In genomic region chr8:107505271-107505670, GRCm38 (mm10) we compare ENCODE assay signal across 12 mouse cellular contexts.
DNase-seq lines count a peak whose midpoint lies in the region; ATAC-seq lines count a peak whose summit lies in the region.
"Had no signal": no experiment of that assay in that cellular context is flagged by ENCODE, and none has a peak within 500 bp of the region (broad histone marks: within the 10 kb centered on the region; RNA-seq: fewer than 3 reads in every experiment).

No protein-coding gene starts in this region.

- no peaks in the 10 kb centered on the region for H3K9me3 ChIP-seq in lung, embryonic 15.5 days
- no peaks in the 10 kb centered on the region for H3K9me3 ChIP-seq in limb, embryonic 15.5 days
- H3K9me3 ChIP-seq: hindbrain, embryonic 15.5 days had no signal

- H3K9ac ChIP-seq in lung, embryonic 15.5 days, result no peak overlapping the region
- no peak overlapping the region for H3K9ac ChIP-seq in limb, embryonic 15.5 days
- H3K9ac ChIP-seq: hindbrain, embryonic 15.5 days had no signal

- peak overlapping the region; percentile 44; the same call in 1 of the 2 replicates for H3K27ac ChIP-seq in lung, embryonic 15.5 days
- H3K27ac ChIP-seq in limb, embryonic 15.5 days, result peak overlapping the region; percentile 59
- H3K27ac ChIP-seq: hindbrain, embryonic 15.5 days; kidney, postnatal 0 days had no signal

- WGBS in lung, embryonic 15.5 days, result 84% methylated on average over 4 of the region's 4 CpGs
- 73% methylated on average over 4 of the region's 4 CpGs for WGBS in limb, embryonic 15.5 days

- H3K4me1 ChIP-seq in lung, embryonic 15.5 days, result peaks cover 26% of the 10 kb centered on the region
- peaks cover 31% of the 10 kb centered on the region for H3K4me1 ChIP-seq in limb, embryonic 15.5 days

- DNase-seq in lung, postnatal 25 days (ENCODE audit: low spot score), result no peak
- DNase-seq in cerebellum, adult 11 months, result peak; percentile 10
- DNase-seq in cerebellum, postnatal 25 days, result peak; percentile 45 to 61
- no peak for DNase-seq in yolk sac, embryonic 10.5 days (ENCODE audit: low spot score)
- no peak for DNase-seq in urinary bladder, postnatal 4 days (ENCODE audit: low spot score in 2 of 2)
- DNase-seq: adrenal gland, postnatal 36 days; layer of hippocampus, adult 9-11 months had no signal

- ATAC-seq in lung, embryonic 15.5 days (ENCODE audit: borderline replicate concordance, extremely low read depth, low FRiP score, low TSS enrichment), result no peak
- no peak for ATAC-seq in limb, embryonic 15.5 days (ENCODE audit: insufficient number of reproducible peaks, low FRiP score, low TSS enrichment, low read depth)

- H3K36me3 ChIP-seq in lung, embryonic 15.5 days, result 0 out of 2 replicates have a peak, but pooled peaks cover 4% of the 10 kb centered on the region
- H3K36me3 ChIP-seq in limb, embryonic 15.5 days, result 0 out of 2 replicates have a peak, but pooled peaks cover 5% of the 10 kb centered on the region

- no peak overlapping the region for H3K4me2 ChIP-seq in lung, embryonic 15.5 days
- H3K4me2 ChIP-seq in limb, embryonic 15.5 days, result no peak overlapping the region
- H3K4me2 ChIP-seq: hindbrain, embryonic 15.5 days had no signal

- no peak overlapping the region for H3K4me3 ChIP-seq in lung, embryonic 15.5 days
- H3K4me3 ChIP-seq in limb, embryonic 15.5 days, result no peak overlapping the region
- H3K4me3 ChIP-seq: erythroblast, embryonic 14.5 days; hindbrain, embryonic 15.5 days had no signal

- no peaks in the 10 kb centered on the region for H3K27me3 ChIP-seq in lung, embryonic 15.5 days
- H3K27me3 ChIP-seq in limb, embryonic 15.5 days, result no peaks in the 10 kb centered on the region
- H3K27me3 ChIP-seq: hindbrain, embryonic 15.5 days had no signal

Comparison
In these comparisons a context has a peak if more than half of its experiments do, and no peak if none do; other contexts are left out.
1. DNase-seq: peak in cerebellum, adult 11 months (single experiment) and cerebellum, postnatal 25 days (2 of 2); none in lung, postnatal 25 days (single experiment), yolk sac, embryonic 10.5 days (single experiment) and urinary bladder, postnatal 4 days (0 of 2).